Mouse (Mus musculus): Measurements from ENCODE around the gene Dot1l. TPM values are rescaled to one million over a fixed set of nuclear protein-coding genes. Genes with fewer than 3 reads are reported as not detected.
A peak's percentile ranks its signal among the peaks of the same experiment; 100 is the strongest.

The Dot1l gene
- total RNA-seq, 1 experiment = 31.9 TPM

- Histone ChIP-seq H3K27ac (ENCODE audit: insufficient read depth, low read depth, low read length, poor library complexity, severe bottlenecking) (no peak overlapping the region), H3K4me1 (ENCODE audit: control insufficient read depth in 2 of 2, insufficient read depth in 2 of 2, low read length in 2 of 2, poor library complexity in 1 of 2) (peaks cover 0 to 7% of the 10 kb centered on the region in 2 experiments; a peak in 1 of 4 replicates), H3K36me3 (ENCODE audit: control insufficient read depth, insufficient read depth, low read length, poor library complexity, severe bottlenecking) (no peaks in the 10 kb centered on the region), H3K4me3 (ENCODE audit: insufficient read depth in 1 of 2, low read depth in 1 of 2, low read length in 2 of 2, poor library complexity in 1 of 2, severe bottlenecking in 1 of 2) (no peak overlapping the region), H3K9me3 (ENCODE audit: control insufficient read depth, insufficient read depth, low read depth, low read length) (no peaks in the 10 kb centered on the region), H3K9ac (ENCODE audit: insufficient read depth, low read depth, low read length, poor library complexity, severe bottlenecking) (no peak overlapping the region)
- in situ Hi-C loops (cut with MboI; ENCODE audit: low sequenced_read_pairs in 2 of 2, unreplicated experiment in 2 of 2) = no loop called here
- DNase-seq (ENCODE audit: low read depth, low spot score) = no peak
- TF ChIP-seq ZC3H11A (IDR thresholded peaks at IDR 0.05; ENCODE audit: borderline replicate concordance, low read depth, low read length) = no peak
- no peak for TF ChIP-seq HCFC1 (IDR thresholded peaks at IDR 0.05; ENCODE audit: borderline replicate concordance, insufficient read depth, low read length)
- TF ChIP-seq ZNF384 (IDR thresholded peaks at IDR 0.05; ENCODE audit: low read depth, low read length) = no peak
- no peak for TF ChIP-seq MAFK (IDR thresholded peaks at IDR 0.05; ENCODE audit: insufficient read depth, low read depth, low read length)
- TF ChIP-seq CHD2 (IDR thresholded peaks at IDR 0.05; ENCODE audit: low read depth, low read length) = no peak
Observed at GRCm38 (mm10) chr10:80841685-80842084, 86.7 kb downstream of the Dot1l start.

- in situ Hi-C loops (cut with MboI; ENCODE audit: low sequenced_read_pairs in 2 of 2, unreplicated experiment in 2 of 2) = no loop called here
- no peaks in the 10 kb centered on the region for H3K9me3 ChIP-seq (ENCODE audit: control insufficient read depth, insufficient read depth, low read depth, low read length)
- TF ChIP-seq MAFK (IDR thresholded peaks at IDR 0.05; ENCODE audit: insufficient read depth, low read depth, low read length) (no peak), ZC3H11A (IDR thresholded peaks at IDR 0.05; ENCODE audit: borderline replicate concordance, low read depth, low read length) (no peak), CHD2 (IDR thresholded peaks at IDR 0.05; ENCODE audit: low read depth, low read length) (no peak), HCFC1 (IDR thresholded peaks at IDR 0.05; ENCODE audit: borderline replicate concordance, insufficient read depth, low read length) (no peak), ZNF384 (IDR thresholded peaks at IDR 0.05; ENCODE audit: low read depth, low read length) (no peak)
- H3K27ac ChIP-seq (ENCODE audit: insufficient read depth, low read depth, low read length, poor library complexity, severe bottlenecking) = no peak overlapping the region
- DNase-seq (ENCODE audit: low read depth, low spot score) = no peak
- H3K9ac ChIP-seq (ENCODE audit: insufficient read depth, low read depth, low read length, poor library complexity, severe bottlenecking) = no peak overlapping the region
- no peak overlapping the region for H3K4me3 ChIP-seq (ENCODE audit: insufficient read depth in 1 of 2, low read depth in 1 of 2, low read length in 2 of 2, poor library complexity in 1 of 2, severe bottlenecking in 1 of 2)
- peaks cover 0 to 5% of the 10 kb centered on the region in 2 experiments; a peak in 1 of 4 replicates for H3K4me1 ChIP-seq (ENCODE audit: control insufficient read depth in 2 of 2, insufficient read depth in 2 of 2, low read length in 2 of 2, poor library complexity in 1 of 2)
- H3K36me3 ChIP-seq (ENCODE audit: control insufficient read depth, insufficient read depth, low read length, poor library complexity, severe bottlenecking) = no peaks in the 10 kb centered on the region
Observed at GRCm38 (mm10) chr10:80842334-80842733, 87.3 kb downstream of the Dot1l start.

- no peak for DNase-seq (ENCODE audit: low read depth, low spot score)
- peak overlapping the region; percentile 62 to 70 for H3K4me3 ChIP-seq (ENCODE audit: insufficient read depth in 1 of 2, low read depth in 1 of 2, low read length in 2 of 2, poor library complexity in 1 of 2, severe bottlenecking in 1 of 2)
- no peak overlapping the region for H3K27ac ChIP-seq (ENCODE audit: insufficient read depth, low read depth, low read length, poor library complexity, severe bottlenecking)
- in situ Hi-C loops (cut with MboI; ENCODE audit: low sequenced_read_pairs in 2 of 2, unreplicated experiment in 2 of 2) = no loop called here
- TF ChIP-seq ZNF384 (IDR thresholded peaks at IDR 0.05; ENCODE audit: low read depth, low read length) (no peak), MAFK (IDR thresholded peaks at IDR 0.05; ENCODE audit: insufficient read depth, low read depth, low read length) (no peak)
- no peaks in the 10 kb centered on the region for H3K36me3 ChIP-seq (ENCODE audit: control insufficient read depth, insufficient read depth, low read length, poor library complexity, severe bottlenecking)
- peaks cover 0 to 5% of the 10 kb centered on the region in 2 experiments; a peak in 1 of 4 replicates for H3K4me1 ChIP-seq (ENCODE audit: control insufficient read depth in 2 of 2, insufficient read depth in 2 of 2, low read length in 2 of 2, poor library complexity in 1 of 2)
- H3K9ac ChIP-seq (ENCODE audit: insufficient read depth, low read depth, low read length, poor library complexity, severe bottlenecking) = peak overlapping the region; percentile 49
- H3K9me3 ChIP-seq (ENCODE audit: control insufficient read depth, insufficient read depth, low read depth, low read length) = no peaks in the 10 kb centered on the region
Observed at GRCm38 (mm10) chr10:80843087-80843930, 88.3 kb downstream of the Dot1l start.

- Histone ChIP-seq H3K27ac (ENCODE audit: insufficient read depth, low read depth, low read length, poor library complexity, severe bottlenecking) (no peak within 1 kb of the TSS), H3K9me3 (ENCODE audit: control insufficient read depth, insufficient read depth, low read depth, low read length) (no peaks in the 10 kb centered on the region), H3K36me3 (ENCODE audit: control insufficient read depth, insufficient read depth, low read length, poor library complexity, severe bottlenecking) (no peaks in the 10 kb centered on the region), H3K9ac (ENCODE audit: insufficient read depth, low read depth, low read length, poor library complexity, severe bottlenecking) (peak within 1 kb of the TSS; percentile 49), H3K4me3 (ENCODE audit: insufficient read depth in 1 of 2, low read depth in 1 of 2, low read length in 2 of 2, poor library complexity in 1 of 2, severe bottlenecking in 1 of 2) (peak within 1 kb of the TSS; percentile 62 to 70), H3K4me1 (ENCODE audit: control insufficient read depth in 2 of 2, insufficient read depth in 2 of 2, low read length in 2 of 2, poor library complexity in 1 of 2) (peaks cover 0 to 5% of the 10 kb centered on the region in 2 experiments; a peak in 1 of 4 replicates)
- in situ Hi-C loops (cut with MboI; ENCODE audit: low sequenced_read_pairs in 2 of 2, unreplicated experiment in 2 of 2) = no loop called here
- DNase-seq (ENCODE audit: low read depth, low spot score) = no peak
- no peak for TF ChIP-seq HCFC1 (IDR thresholded peaks at IDR 0.05; ENCODE audit: borderline replicate concordance, insufficient read depth, low read length)
- TF ChIP-seq ZNF384 (IDR thresholded peaks at IDR 0.05; ENCODE audit: low read depth, low read length) = no peak
- TF ChIP-seq MAFK (IDR thresholded peaks at IDR 0.05; ENCODE audit: insufficient read depth, low read depth, low read length) = no peak
- no peak for TF ChIP-seq CHD2 (IDR thresholded peaks at IDR 0.05; ENCODE audit: low read depth, low read length)
- TF ChIP-seq ZC3H11A (IDR thresholded peaks at IDR 0.05; ENCODE audit: borderline replicate concordance, low read depth, low read length) = no peak
Observed at GRCm38 (mm10) chr10:80843931-80844547, 89.0 kb downstream of the Dot1l start, which contains the start of gene Lingo3. Gene Lingo3 (minus strand): TSS chr10:80844039.

Other genes with a start within 250 kb of the Dot1l start
- gene Atp8b3, start 216.1 kb upstream of the Dot1l start, total RNA-seq (2012; rRNA removed) = 0.80 and 2.3 TPM in 2 replicates
- gene Rexo1, start 193.6 kb upstream of the Dot1l start, total RNA-seq (2012; rRNA removed) = 27.4 and 33.4 TPM in 2 replicates
- gene Klf16, start 177.9 kb upstream of the Dot1l start, total RNA-seq (2012; rRNA removed) = 20.8 and 23.5 TPM in 2 replicates
- gene Abhd17a, start 164.9 kb upstream of the Dot1l start, total RNA-seq (2012; rRNA removed) = 67.9 and 68.7 TPM in 2 replicates
- 54.8 and 83.8 TPM in 2 replicates for gene Scamp4, start 152.3 kb upstream of the Dot1l start, total RNA-seq (2012; rRNA removed)
- 12.2 and 12.7 TPM in 2 replicates for gene Adat3, start 152.3 kb upstream of the Dot1l start, total RNA-seq (2012; rRNA removed)
- 8.4 and 9.7 TPM in 2 replicates for gene Gm49322, start 149.2 kb upstream of the Dot1l start, total RNA-seq (2012; rRNA removed)
- 138 and 167 TPM in 2 replicates for gene Csnk1g2, start 132.4 kb upstream of the Dot1l start, total RNA-seq (2012; rRNA removed)
- 45.7 and 64.7 TPM in 2 replicates for gene Btbd2, start 98.1 kb upstream of the Dot1l start, total RNA-seq (2012; rRNA removed)
- gene Mknk2, start 77.1 kb upstream of the Dot1l start, total RNA-seq (2012; rRNA removed) = 33.6 and 40.7 TPM in 2 replicates
- gene Mob3a, start 53.2 kb upstream of the Dot1l start, total RNA-seq (2012; rRNA removed) = 18.8 and 29.2 TPM in 2 replicates
- 8.9 and 13.9 TPM in 2 replicates for gene Izumo4, start 53.0 kb upstream of the Dot1l start, total RNA-seq (2012; rRNA removed)
- 74.8 and 106 TPM in 2 replicates for gene Ap3d1, start 12.9 kb upstream of the Dot1l start, total RNA-seq (2012; rRNA removed)
- 31.4 and 39.6 TPM in 2 replicates for gene Sf3a2, start 43.0 kb downstream of the Dot1l start, total RNA-seq (2012; rRNA removed)
- 77.2 and 87.1 TPM in 2 replicates for gene Plekhj1, start 43.4 kb downstream of the Dot1l start, total RNA-seq (2012; rRNA removed)
- gene Amh, start 50.0 kb downstream of the Dot1l start, total RNA-seq (2012; rRNA removed) = 1.0 and 1.9 TPM in 2 replicates
- 0.67 and 1.0 TPM in 2 replicates for gene Jsrp1, start 58.3 kb downstream of the Dot1l start, total RNA-seq (2012; rRNA removed)
- gene Oaz1, start 71.5 kb downstream of the Dot1l start, total RNA-seq (2012; rRNA removed) = 823 and 1,116 TPM in 2 replicates
- 2.4 and 6.9 TPM in 2 replicates for gene Lingo3, start 88.8 kb downstream of the Dot1l start, total RNA-seq (2012; rRNA removed)
- gene Lsm7, start 100.0 kb downstream of the Dot1l start, total RNA-seq (2012; rRNA removed) = 385 and 464 TPM in 2 replicates
- gene Sppl2b, start 100.1 kb downstream of the Dot1l start, total RNA-seq (2012; rRNA removed) = 38.9 and 66.1 TPM in 2 replicates
- 0.26 TPM in 1 of 2 replicates, not detected in the other for gene Tmprss9, start 116.6 kb downstream of the Dot1l start, total RNA-seq (2012; rRNA removed)
- 219 and 244 TPM in 2 replicates for gene Timm13, start 145.8 kb downstream of the Dot1l start, total RNA-seq (2012; rRNA removed)
- 66.5 and 88.2 TPM in 2 replicates for gene Lmnb2, start 163.0 kb downstream of the Dot1l start, total RNA-seq (2012; rRNA removed)
- gene Gadd45b, start 174.9 kb downstream of the Dot1l start, total RNA-seq (2012; rRNA removed) = 26.4 and 36.0 TPM in 2 replicates